Mouse (Mus musculus): Measurements from ENCODE around the gene Pkd1l3. TPM values are rescaled to one million over a fixed set of nuclear protein-coding genes. Genes with fewer than 3 reads are reported as not detected.
A peak's percentile ranks its signal among the peaks of the same experiment; 100 is the strongest.

Pkd1l3 gene
- total and polyA plus RNA-seq, 2 experiments from 2014 or later = 0.05 to 0.16 TPM

DNA sequence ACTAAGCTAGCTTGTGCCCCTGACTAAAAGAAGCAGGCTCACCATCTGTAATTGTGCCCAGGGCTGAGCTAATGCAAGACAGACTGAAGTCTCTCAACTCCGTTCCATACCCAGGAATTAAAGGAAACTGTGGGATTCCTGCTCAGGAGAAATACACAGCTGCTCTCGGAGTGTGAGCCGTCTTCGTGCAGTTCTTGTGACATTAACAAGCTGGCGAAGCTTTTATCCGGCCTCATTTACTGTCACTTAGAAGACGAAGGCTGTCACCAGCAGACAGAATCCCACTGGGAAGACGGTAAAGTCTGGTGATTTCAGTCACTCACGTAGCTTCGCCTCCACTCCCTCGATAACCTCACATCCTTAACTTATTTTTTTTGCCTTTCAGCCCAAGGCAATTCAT, 33.0 kb downstream of the Pkd1l3 start:
- ATAC-seq (no peak), DNase-seq (ENCODE audit: low spot score) (no peak)
- no peaks in the 10 kb centered on the region for H3K36me3 ChIP-seq (ENCODE audit: insufficient read depth, low read length)
- H3K9ac ChIP-seq (replicated peaks; ENCODE audit: low read length) = no peak overlapping the region
- no peaks in the 10 kb centered on the region for H3K4me1 ChIP-seq (ENCODE audit: insufficient read depth, low read length)
- 51% methylated on average over 11 of the region's 11 CpGs for WGBS
- no peak for TF ChIP-seq CTCF (IDR thresholded peaks at IDR 0.05; ENCODE audit: low read depth)
- H3K27ac ChIP-seq = no peak overlapping the region
- no peak overlapping the region for H3K4me2 ChIP-seq (ENCODE audit: low read depth, low read length)
- H3K9me3 ChIP-seq (ENCODE audit: low read length) = no peaks in the 10 kb centered on the region
- H3K4me3 ChIP-seq (ENCODE audit: low read length) = no peak overlapping the region
- no peaks in the 10 kb centered on the region for H3K27me3 ChIP-seq (ENCODE audit: insufficient read depth, low read length)

DNA sequence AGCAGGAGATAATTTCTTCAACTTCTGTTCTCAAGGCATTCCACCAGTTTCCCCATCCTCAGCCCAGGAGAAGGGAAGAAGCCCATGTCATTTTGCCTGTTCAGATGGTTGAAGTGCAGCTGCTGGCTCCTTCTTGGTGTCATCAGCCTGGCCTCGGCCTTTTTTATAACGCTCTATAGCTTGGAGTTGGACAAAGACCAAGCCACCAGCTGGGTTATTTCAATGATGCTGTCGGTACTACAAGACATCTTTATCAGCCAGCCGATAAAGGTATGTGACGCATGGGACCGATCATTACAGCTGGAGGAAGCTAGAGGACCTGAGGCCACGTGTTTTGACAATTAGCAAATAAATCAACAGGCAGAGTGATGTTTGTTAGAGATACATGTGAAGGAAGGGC, 34.2 kb downstream of the Pkd1l3 start:
- no peak for ATAC-seq
- no peak overlapping the region for H3K4me2 ChIP-seq (ENCODE audit: low read depth, low read length)
- H3K4me3 ChIP-seq (ENCODE audit: low read length) = no peak overlapping the region
- TF ChIP-seq CTCF (IDR thresholded peaks at IDR 0.05; ENCODE audit: low read depth) = no peak
- H3K27ac ChIP-seq = no peak overlapping the region
- H3K9me3 ChIP-seq (ENCODE audit: low read length) = no peaks in the 10 kb centered on the region
- no peaks in the 10 kb centered on the region for H3K36me3 ChIP-seq (ENCODE audit: insufficient read depth, low read length)
- no peak for DNase-seq (ENCODE audit: low spot score)
- no peak overlapping the region for H3K9ac ChIP-seq (replicated peaks; ENCODE audit: low read length)
- 45% methylated on average over 7 of the region's 7 CpGs for WGBS
- no peaks in the 10 kb centered on the region for H3K4me1 ChIP-seq (ENCODE audit: insufficient read depth, low read length)
- no peaks in the 10 kb centered on the region for H3K27me3 ChIP-seq (ENCODE audit: insufficient read depth, low read length)

DNA sequence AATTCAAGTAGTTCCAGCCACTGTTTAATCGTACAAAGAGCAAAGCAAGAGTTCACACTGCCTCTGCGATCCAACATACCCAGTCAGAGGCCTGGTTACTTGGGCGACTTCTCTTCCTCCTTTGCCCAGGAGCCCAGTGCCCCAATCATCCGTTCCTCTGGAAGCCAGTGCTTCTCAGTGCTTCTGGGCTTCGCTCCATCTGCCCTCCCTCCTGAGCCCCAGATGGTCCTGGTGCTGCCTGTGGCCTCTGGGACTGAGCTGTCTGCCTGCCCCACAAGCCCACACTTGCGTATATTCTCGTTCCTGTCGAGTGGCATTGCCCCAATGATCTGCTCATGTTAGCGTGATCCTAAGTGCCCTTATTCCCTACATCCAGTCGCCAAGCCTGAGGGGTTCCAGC, 36.5 kb downstream of the Pkd1l3 start:
- no peak for ATAC-seq
- DNase-seq (ENCODE audit: low spot score) = peak; percentile 21
- no peaks in the 10 kb centered on the region for H3K27me3 ChIP-seq (ENCODE audit: insufficient read depth, low read length)
- H3K4me1 ChIP-seq (ENCODE audit: insufficient read depth, low read length) = no peaks in the 10 kb centered on the region
- WGBS = 55% methylated on average over 10 of the region's 10 CpGs
- no peak overlapping the region for H3K27ac ChIP-seq
- TF ChIP-seq CTCF (IDR thresholded peaks at IDR 0.05; ENCODE audit: low read depth) = no peak
- H3K36me3 ChIP-seq (ENCODE audit: insufficient read depth, low read length) = no peaks in the 10 kb centered on the region
- no peaks in the 10 kb centered on the region for H3K9me3 ChIP-seq (ENCODE audit: low read length)
- no peak overlapping the region for H3K4me3 ChIP-seq (ENCODE audit: low read length)
- no peak overlapping the region for H3K4me2 ChIP-seq (ENCODE audit: low read depth, low read length)
- H3K9ac ChIP-seq (replicated peaks; ENCODE audit: low read length) = no peak overlapping the region

DNA sequence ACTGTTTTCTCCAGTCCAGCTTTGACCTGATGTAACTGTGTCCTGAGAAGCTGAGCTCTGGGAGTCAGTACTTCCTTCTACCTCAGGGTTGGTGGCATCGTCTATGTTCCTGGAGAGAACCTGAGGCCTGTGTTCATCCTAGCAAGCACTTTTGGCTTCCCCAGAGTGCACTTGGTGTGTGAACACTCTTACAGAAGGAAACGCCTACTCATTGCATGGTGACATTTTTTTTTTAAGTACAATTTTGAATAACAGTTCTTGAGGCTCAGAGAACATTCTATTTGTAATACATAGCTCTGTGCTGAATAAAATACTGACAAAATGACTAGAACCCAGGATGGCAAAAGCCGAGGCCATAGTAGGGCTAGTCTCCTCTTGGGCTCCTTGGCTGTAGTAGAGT, 42.5 kb downstream of the Pkd1l3 start:
- no peak for DNase-seq (ENCODE audit: low spot score)
- no peaks in the 10 kb centered on the region for H3K27me3 ChIP-seq (ENCODE audit: insufficient read depth, low read length)
- H3K36me3 ChIP-seq (ENCODE audit: insufficient read depth, low read length) = no peaks in the 10 kb centered on the region
- no peaks in the 10 kb centered on the region for H3K4me1 ChIP-seq (ENCODE audit: insufficient read depth, low read length)
- no peaks in the 10 kb centered on the region for H3K9me3 ChIP-seq (ENCODE audit: low read length)
- no peak overlapping the region for H3K27ac ChIP-seq
- WGBS = 83% methylated on average over 3 of the region's 3 CpGs
- H3K9ac ChIP-seq (replicated peaks; ENCODE audit: low read length) = no peak overlapping the region
- no peak overlapping the region for H3K4me2 ChIP-seq (ENCODE audit: low read depth, low read length)
- no peak overlapping the region for H3K4me3 ChIP-seq (ENCODE audit: low read length)
- no peak for TF ChIP-seq CTCF (IDR thresholded peaks at IDR 0.05; ENCODE audit: low read depth)
- no peak for ATAC-seq

DNA sequence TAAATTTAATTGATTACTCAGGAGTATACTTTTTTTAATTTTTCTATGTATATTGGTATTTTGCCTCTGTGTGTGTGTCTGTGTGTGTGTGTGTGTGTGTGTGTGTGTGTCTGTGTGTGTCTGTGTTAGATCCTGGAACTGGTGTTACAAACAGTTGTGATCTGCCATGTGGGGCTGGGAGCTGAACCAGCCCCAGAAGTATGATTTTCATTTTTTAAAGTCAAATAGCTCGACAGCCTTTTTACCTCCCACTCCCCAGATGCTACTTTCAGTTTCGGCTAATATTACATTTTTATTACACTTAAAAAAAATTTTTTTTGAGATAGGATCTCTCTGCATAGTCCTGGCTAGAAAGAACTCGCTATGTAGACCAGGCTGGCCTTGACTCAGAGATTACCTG, 48.0 kb downstream of the Pkd1l3 start:
- no peaks in the 10 kb centered on the region for H3K9me3 ChIP-seq (ENCODE audit: low read length)
- H3K36me3 ChIP-seq (ENCODE audit: insufficient read depth, low read length) = no peaks in the 10 kb centered on the region; the same call in 1 of the 2 replicates
- TF ChIP-seq CTCF (IDR thresholded peaks at IDR 0.05; ENCODE audit: low read depth) = no peak
- H3K4me1 ChIP-seq (ENCODE audit: insufficient read depth, low read length) = no peaks in the 10 kb centered on the region
- no peak overlapping the region for H3K4me3 ChIP-seq (ENCODE audit: low read length)
- no peak overlapping the region for H3K27ac ChIP-seq
- H3K9ac ChIP-seq (replicated peaks; ENCODE audit: low read length) = no peak overlapping the region
- ATAC-seq = no peak
- no peak for DNase-seq (ENCODE audit: low spot score)
- no peaks in the 10 kb centered on the region for H3K27me3 ChIP-seq (ENCODE audit: insufficient read depth, low read length)
- no peak overlapping the region for H3K4me2 ChIP-seq (ENCODE audit: low read depth, low read length)
- WGBS = 88% methylated on average over 3 of the region's 3 CpGs

DNA sequence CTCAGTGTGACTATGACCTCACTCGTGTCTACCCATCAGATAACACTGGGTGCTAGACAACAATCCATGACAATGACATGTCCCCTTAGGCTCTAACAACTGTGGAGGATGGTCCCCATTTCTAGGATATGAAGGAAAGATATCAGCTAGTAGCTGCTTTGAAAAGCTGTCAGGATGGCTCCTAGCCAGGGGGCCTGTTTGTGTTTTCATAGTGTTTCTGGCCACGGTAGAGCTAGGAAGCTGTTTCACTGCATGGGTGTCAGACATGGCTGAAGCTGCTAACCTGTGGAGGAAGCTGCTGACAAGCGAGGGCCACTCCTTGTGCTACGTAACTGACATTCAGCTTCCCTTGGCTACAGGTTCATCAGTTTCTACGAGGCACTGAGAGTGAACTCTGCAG, 52.3 kb downstream of the Pkd1l3 start:
- H3K36me3 ChIP-seq (ENCODE audit: insufficient read depth, low read length) = peaks cover 14% of the 10 kb centered on the region
- WGBS = 86% methylated on average over 5 of the region's 5 CpGs
- ATAC-seq = no peak

DNA sequence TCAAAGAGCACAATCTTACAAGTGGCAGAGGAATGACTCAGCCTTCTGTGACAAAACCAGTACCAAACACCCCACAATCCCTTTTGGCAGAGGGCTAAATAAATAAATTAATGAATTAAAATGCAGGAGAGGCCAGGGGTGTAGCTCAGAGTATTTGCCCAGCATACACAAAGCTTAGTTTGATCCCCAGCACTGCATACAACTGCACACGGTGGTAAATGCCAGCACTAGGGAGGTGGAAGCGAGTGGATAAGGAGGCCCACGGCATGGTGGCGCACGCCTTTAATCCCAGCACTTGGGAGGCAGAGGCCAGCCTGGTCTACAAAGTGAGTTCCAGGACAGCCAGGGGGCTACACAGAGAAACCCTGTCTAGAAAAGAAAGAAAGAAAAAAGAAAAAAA, 58.3 kb downstream of the Pkd1l3 start:
- WGBS = 90% methylated on average over 5 of the region's 5 CpGs
- ATAC-seq (no peak), DNase-seq (ENCODE audit: low spot score) (no peak)
- Histone ChIP-seq H3K36me3 (ENCODE audit: insufficient read depth, low read length) (peaks cover 67% of the 10 kb centered on the region), H3K4me3 (ENCODE audit: low read length) (no peak overlapping the region), H3K4me1 (ENCODE audit: insufficient read depth, low read length) (no peaks in the 10 kb centered on the region), H3K27me3 (ENCODE audit: insufficient read depth, low read length) (no peaks in the 10 kb centered on the region), H3K4me2 (ENCODE audit: low read depth, low read length) (no peak overlapping the region), H3K9ac (replicated peaks; ENCODE audit: low read length) (no peak overlapping the region), H3K27ac (no peak overlapping the region), H3K9me3 (ENCODE audit: low read length) (no peaks in the 10 kb centered on the region)
- TF ChIP-seq CTCF (IDR thresholded peaks at IDR 0.05; ENCODE audit: low read depth) = no peak

More for the DNA sequence above, 52.3 kb downstream of the Pkd1l3 start:
- H3K9ac ChIP-seq (replicated peaks; ENCODE audit: low read length) = no peak overlapping the region
- no peaks in the 10 kb centered on the region for H3K9me3 ChIP-seq (ENCODE audit: low read length)
- H3K4me2 ChIP-seq (ENCODE audit: low read depth, low read length) = no peak overlapping the region
- no peak for DNase-seq (ENCODE audit: low spot score)
- H3K4me1 ChIP-seq (ENCODE audit: insufficient read depth, low read length) = no peaks in the 10 kb centered on the region
- H3K4me3 ChIP-seq (ENCODE audit: low read length) = no peak overlapping the region
- no peaks in the 10 kb centered on the region for H3K27me3 ChIP-seq (ENCODE audit: insufficient read depth, low read length)
- H3K27ac ChIP-seq = no peak overlapping the region
- no peak for TF ChIP-seq CTCF (IDR thresholded peaks at IDR 0.05; ENCODE audit: low read depth)

Data from hindbrain, postnatal 0 days (tissue).